Mouse (Mus musculus) mesoderm, embryonic 11.5 days (tissue): ENCODE measurements around the gene Cfap36.

ENCODE experiments used
- DNase-seq: peaks from one replicate; pipeline ENCODE4 v3.0.0-alpha.2; 2012; ENCODE audit warnings: low read depth, low spot score

The Cfap36 gene

GRCm38 (mm10) chr11:29180657-29181056 lies 66.6 kb downstream of the Cfap36 start:
- no peak for DNase-seq

- DNase-seq = no peak
These were observed 67.9 kb downstream of the Cfap36 start for GRCm38 (mm10) chr11:29179319-29179718.

GRCm38 (mm10) chr11:29173706-29174436 lies 73.3 kb downstream of the Cfap36 start:
- DNase-seq = no peak

- DNase-seq = peak; percentile 76
These were observed 74.0 kb downstream of the Cfap36 start for GRCm38 (mm10) chr11:29173125-29173631.

GRCm38 (mm10) chr11:29172563-29173124 lies 74.6 kb downstream of the Cfap36 start, which contains the start of gene Ppp4r3b:
Gene Ppp4r3b, plus strand, starts transcription at chr11:29172890.
- peak; percentile 99 for DNase-seq

GRCm38 (mm10) chr11:29171959-29172391 lies 75.2 kb downstream of the Cfap36 start:
- peak; percentile 11 for DNase-seq
